In the genomic region with DNA sequence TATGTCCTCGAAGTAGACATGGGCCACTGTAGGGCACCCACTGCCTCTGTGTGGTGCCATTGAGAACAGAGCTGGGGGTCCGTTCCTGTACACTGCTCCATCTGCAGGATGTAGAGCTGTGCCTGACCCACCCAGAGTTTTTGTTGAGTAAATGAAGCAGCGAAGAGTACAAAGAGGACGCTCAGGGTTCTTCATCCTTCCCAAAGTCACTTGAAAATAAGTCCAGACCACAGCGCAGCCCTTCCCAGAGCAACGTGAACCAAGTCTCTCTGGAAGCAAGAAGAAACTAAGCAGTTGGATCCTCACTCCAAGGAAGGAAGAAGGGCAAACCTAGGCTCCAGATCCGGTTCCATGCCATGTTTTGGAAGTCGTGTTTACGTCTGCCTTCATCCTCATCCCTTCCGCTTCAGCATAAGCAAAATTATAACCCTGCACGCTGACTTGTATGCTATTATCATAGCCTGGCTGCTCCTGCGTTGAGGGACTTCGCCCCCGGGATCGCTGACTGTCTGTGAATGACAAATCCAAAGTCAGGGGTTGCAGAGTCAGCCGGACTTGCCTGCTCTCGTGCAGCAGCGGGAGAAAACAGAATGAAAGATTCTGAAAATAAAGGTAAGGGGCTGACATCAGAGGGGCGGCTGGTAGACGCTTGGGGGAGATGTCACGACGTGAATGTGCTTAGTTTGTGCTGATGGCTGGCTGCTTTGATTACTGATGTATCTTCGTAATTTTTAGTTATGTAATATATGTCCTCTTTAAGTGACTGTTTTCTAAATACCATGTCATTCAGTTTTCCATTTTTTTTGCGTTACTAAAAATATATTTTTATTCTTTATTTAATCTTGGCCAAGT, we compare ENCODE assay signal across 8 mouse cellular contexts. TPM values are rescaled to one million over a fixed set of nuclear protein-coding genes. Genes with fewer than 3 reads are reported as not detected.
A peak's percentile ranks its signal among the peaks of the same experiment; 100 is the strongest.
DNase-seq lines count a peak whose midpoint lies in the region; ATAC-seq and TF ChIP-seq lines count a peak whose summit lies in the region.

No protein-coding gene starts in this region.

- peak overlapping the region; percentile 58 for H3K4me3 ChIP-seq in forebrain, postnatal 0 days (ENCODE audit: low read depth, low read length)
- H3K4me3 ChIP-seq in hindbrain, embryonic 15.5 days: peak overlapping the region; percentile 58
- H3K4me3 ChIP-seq in lung, embryonic 16.5 days (ENCODE audit: low read length): peak overlapping the region; percentile 43

- no peaks in the 10 kb centered on the region for H3K36me3 ChIP-seq in forebrain, postnatal 0 days (ENCODE audit: insufficient read depth)
- no peaks in the 10 kb centered on the region for H3K36me3 ChIP-seq in hindbrain, embryonic 15.5 days
- H3K36me3 ChIP-seq in lung, embryonic 16.5 days (ENCODE audit: control insufficient read depth, insufficient read depth, low read length): no peaks in the 10 kb centered on the region

- DNase-seq in Muller cell, postnatal 12 days (ENCODE audit: inconsistent ontology term): peak; percentile 45
- peak; percentile 75 for DNase-seq in cerebellum, adult 8-10 months
- DNase-seq in forebrain, postnatal 0 days: peak; percentile 83
- DNase-seq in layer of hippocampus, postnatal 14 days (ENCODE audit: low spot score in 2 of 2): peak; percentile 57 to 73
- peak; percentile 86 for DNase-seq in right cerebral cortex, adult 18-20 months
- DNase-seq in urinary bladder, postnatal 4 days (ENCODE audit: low spot score in 2 of 2): no peak

- H3K27ac ChIP-seq in forebrain, postnatal 0 days (ENCODE audit: low read depth, low read length): peak overlapping the region; percentile 55; the same call in 1 of the 2 replicates
- H3K27ac ChIP-seq in hindbrain, embryonic 15.5 days (replicated peaks): peak overlapping the region; percentile 76
- H3K27ac ChIP-seq in lung, embryonic 16.5 days (ENCODE audit: low read length): no peak overlapping the region

- H3K27me3 ChIP-seq in forebrain, postnatal 0 days (ENCODE audit: insufficient read depth, low read length): no peaks in the 10 kb centered on the region
- no peaks in the 10 kb centered on the region for H3K27me3 ChIP-seq in hindbrain, embryonic 15.5 days
- peaks cover 9% of the 10 kb centered on the region; the same call in 1 of the 2 replicates for H3K27me3 ChIP-seq in lung, embryonic 16.5 days (ENCODE audit: control insufficient read depth, insufficient read depth, low read depth, low read length)

- peak overlapping the region; percentile 97 for H3K4me2 ChIP-seq in forebrain, postnatal 0 days (ENCODE audit: low read depth)
- H3K4me2 ChIP-seq in hindbrain, embryonic 15.5 days: peak overlapping the region; percentile 81
- peak overlapping the region; percentile 60 for H3K4me2 ChIP-seq in lung, embryonic 16.5 days (ENCODE audit: low read depth, low read length)

- peak; percentile 28; the same call in 1 of the 2 replicates for TF ChIP-seq CTCF in forebrain, postnatal 0 days (IDR thresholded peaks at IDR 0.05; ENCODE audit: low read depth)

- WGBS in forebrain, postnatal 0 days: 10% methylated on average over 24 of the region's 24 CpGs
- 9% methylated on average over 24 of the region's 24 CpGs for WGBS in hindbrain, embryonic 15.5 days
- WGBS in lung, embryonic 16.5 days: 10% methylated on average over 24 of the region's 24 CpGs

- H3K9me3 ChIP-seq in forebrain, postnatal 0 days (ENCODE audit: low read length): no peaks in the 10 kb centered on the region
- H3K9me3 ChIP-seq in hindbrain, embryonic 15.5 days: no peaks in the 10 kb centered on the region
- no peaks in the 10 kb centered on the region for H3K9me3 ChIP-seq in lung, embryonic 16.5 days (ENCODE audit: control insufficient read depth, low read length)

- ATAC-seq in forebrain, postnatal 0 days: peak; percentile 72
- peak; percentile 74 for ATAC-seq in hindbrain, embryonic 15.5 days (ENCODE audit: low FRiP score, low read depth)
- no peak for ATAC-seq in lung, embryonic 16.5 days (ENCODE audit: low read depth)

- no peaks in the 10 kb centered on the region for H3K4me1 ChIP-seq in forebrain, postnatal 0 days (ENCODE audit: insufficient read depth)
- H3K4me1 ChIP-seq in hindbrain, embryonic 15.5 days (replicated peaks): peaks cover 16% of the 10 kb centered on the region
- peaks cover 6% of the 10 kb centered on the region for H3K4me1 ChIP-seq in lung, embryonic 16.5 days (replicated peaks; ENCODE audit: control insufficient read depth, insufficient read depth, low read length)

- H3K9ac ChIP-seq in forebrain, postnatal 0 days: peak overlapping the region; percentile 50
- peak overlapping the region; percentile 64 for H3K9ac ChIP-seq in hindbrain, embryonic 15.5 days
- H3K9ac ChIP-seq in lung, embryonic 16.5 days (ENCODE audit: low read length): peak overlapping the region; percentile 19

RNA-seq across cellular contexts. Expression of gene Dnajc6, which starts 11.3 kb away (rescaled TPM):
- 122 and 153 TPM in 2 replicates for total RNA-seq in forebrain, postnatal 0 days (2014; rRNA removed)
- 28.9 and 46.0 TPM in 2 replicates for polyA plus RNA-seq in forebrain, postnatal 0 days (2015; fragmentation: Nextera tagmentation; extraction: Ambion mirVana)
- 59.3 and 60.4 TPM in 2 replicates for polyA plus RNA-seq in hindbrain, embryonic 15.5 days (2015; fragmentation: Nextera tagmentation; extraction: Ambion mirVana)
- total RNA-seq in layer of hippocampus, postnatal 14 days (2021): 100 to 1,000 TPM; 318 to 332 TPM
- polyA plus RNA-seq in lung, embryonic 16.5 days (2015; fragmentation: Nextera tagmentation; extraction: Ambion mirVana): 0.78 and 1.1 TPM in 2 replicates

Comparison
In these comparisons a context has a peak if more than half of its experiments do, and no peak if none do; other contexts are left out.
1. DNase-seq: peak in Muller cell, postnatal 12 days (single experiment), cerebellum, adult 8-10 months (single experiment), forebrain, postnatal 0 days (single experiment), layer of hippocampus, postnatal 14 days (2 of 2) and right cerebral cortex, adult 18-20 months (single experiment); none in urinary bladder, postnatal 4 days (0 of 2).
2. RNA of gene Dnajc6, which starts 11.3 kb away (polyA plus RNA-seq): 59.3 to 60.4 TPM in hindbrain, embryonic 15.5 days and 28.9 to 46.0 TPM in forebrain, postnatal 0 days; 0.78 to 1.1 TPM in lung, embryonic 16.5 days; every median in the first group is over 10 times any median in the second.
3. Peak in every context shown above with its lines, with median percentiles within 50 percentile points of each other: H3K4me2 ChIP-seq, H3K4me3 ChIP-seq and H3K9ac ChIP-seq.